Mouse (Mus musculus) cerebellum, adult 9-10 months (tissue): ENCODE measurements around the gene Tjp2.
"Not testable (repeated sequence)": the region's sequence is repeated elsewhere in the genome, so short reads cannot be mapped to it uniquely, and the experiment has no call there.

Experiments used
- DNase-seq: peaks from one replicate; pipeline ENCODE4 v3.0.0; 2022

Gene Tjp2

GRCm38 (mm10) chr19:24224500-24225304 lies at the start of gene Tjp2:
Tjp2 (minus strand) TSS chr19:24225030.
- no peak for DNase-seq

GRCm38 (mm10) chr19:24274281-24274680 lies 49.5 kb upstream of the Tjp2 start:
- DNase-seq: no peak

- DNase-seq: peak; percentile 68
These were observed 47.1 kb upstream of the Tjp2 start for GRCm38 (mm10) chr19:24271746-24272426.

- DNase-seq: no peak
These were observed 46.5 kb upstream of the Tjp2 start for GRCm38 (mm10) chr19:24271326-24271725.

- no peak for DNase-seq
These were observed 43.7 kb upstream of the Tjp2 start for GRCm38 (mm10) chr19:24268531-24268930.

- DNase-seq: no peak
These were observed 41.4 kb upstream of the Tjp2 start for GRCm38 (mm10) chr19:24266046-24266830.

GRCm38 (mm10) chr19:24264991-24265390 lies 40.2 kb upstream of the Tjp2 start:
- DNase-seq: peak; percentile 83

GRCm38 (mm10) chr19:24262736-24263135 lies 37.9 kb upstream of the Tjp2 start:
- DNase-seq: no peak

GRCm38 (mm10) chr19:24259390-24260351 lies 34.8 kb upstream of the Tjp2 start:
- no peak for DNase-seq

- DNase-seq: no peak
These were observed 33.5 kb upstream of the Tjp2 start for GRCm38 (mm10) chr19:24258368-24258767.

GRCm38 (mm10) chr19:24257962-24258361 lies 33.1 kb upstream of the Tjp2 start:
- DNase-seq: no peak

GRCm38 (mm10) chr19:24253657-24254260 lies 28.9 kb upstream of the Tjp2 start:
- DNase-seq: no peak

GRCm38 (mm10) chr19:24251869-24252268 lies 27.0 kb upstream of the Tjp2 start:
- DNase-seq: no peak

GRCm38 (mm10) chr19:24243340-24243739 lies 18.5 kb upstream of the Tjp2 start:
- no peak for DNase-seq

- DNase-seq: no peak
These were observed 17.1 kb upstream of the Tjp2 start for GRCm38 (mm10) chr19:24241799-24242546.

GRCm38 (mm10) chr19:24241271-24241670 lies 16.4 kb upstream of the Tjp2 start:
- no peak for DNase-seq

- DNase-seq: no peak
These were observed 13.2 kb upstream of the Tjp2 start for GRCm38 (mm10) chr19:24238011-24238410.

- not testable (repeated sequence) for DNase-seq
These were observed 7.5 kb upstream of the Tjp2 start for GRCm38 (mm10) chr19:24232356-24232755.

GRCm38 (mm10) chr19:24225305-24225696 lies 471 bp upstream of the Tjp2 start:
- DNase-seq: no peak

GRCm38 (mm10) chr19:24223851-24224251 lies 979 bp downstream of the Tjp2 start:
- no peak for DNase-seq

GRCm38 (mm10) chr19:24221455-24221854 lies 3.4 kb downstream of the Tjp2 start:
- DNase-seq: no peak
